Mouse (Mus musculus): ENCODE results near the gene Dnlz.

DNA sequence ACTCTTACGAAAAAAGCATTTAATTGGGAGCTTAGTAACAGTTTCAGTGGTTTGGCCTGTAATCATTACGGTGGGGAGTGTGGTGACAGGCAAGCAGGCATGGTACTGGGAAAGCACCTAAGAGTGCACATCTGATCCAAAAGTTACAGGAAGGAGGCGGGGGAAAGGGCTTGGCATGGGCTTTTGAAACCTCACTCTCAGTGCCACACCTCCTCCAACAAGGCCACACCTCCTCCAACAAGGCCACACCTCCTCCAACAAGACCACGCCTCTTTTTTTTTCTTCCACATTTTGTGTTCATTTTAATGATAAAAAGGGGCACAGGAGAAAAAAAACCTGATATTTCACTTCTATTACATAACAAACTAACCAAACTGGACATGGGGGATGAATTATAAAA lies 24.1 kb downstream of the Dnlz start:
- no peak for TF ChIP-seq CTCF (IDR thresholded peaks at IDR 0.05; ENCODE audit: low read depth)
- no peak for TF ChIP-seq EP300 (IDR thresholded peaks at IDR 0.05; ENCODE audit: low read depth)

Measured in liver, embryonic 14.5 days (tissue).